ENCODE assay signal across 16 mouse cellular contexts in the genomic region with DNA sequence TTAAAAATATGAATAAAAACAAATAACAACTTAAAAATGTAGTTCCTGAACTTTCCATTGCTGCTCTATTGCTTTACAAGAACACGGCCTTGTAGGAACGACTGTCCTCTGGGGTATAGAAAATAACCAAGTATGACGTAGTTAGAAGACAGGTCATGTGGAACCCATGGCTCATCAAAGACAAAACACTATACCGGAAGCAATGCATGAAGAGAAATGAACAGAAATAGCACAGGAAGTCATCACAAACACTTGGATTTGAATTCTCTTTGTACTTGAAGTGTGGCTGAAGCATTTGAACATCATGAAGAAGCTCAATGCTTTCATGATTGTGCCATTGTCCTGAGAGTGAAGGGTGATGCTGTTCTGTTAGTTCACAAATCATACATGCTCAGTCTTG.
"Had no signal": no experiment of that assay in that cellular context is flagged by ENCODE, and none has a peak within 500 bp of the region (broad histone marks: within the 10 kb centered on the region; RNA-seq: fewer than 3 reads in every experiment).

No protein-coding gene starts in this region.

- H3K27me3 ChIP-seq: neural tube, embryonic 12.5 days; neural tube, embryonic 13.5 days; neural tube, embryonic 15.5 days; stomach, embryonic 15.5 days had no signal

- DNase-seq: retina, postnatal 1 day; right cerebral cortex, adult 18-20 months; right cerebral cortex, postnatal 14 days; right cerebral cortex, postnatal 25 days; right cerebral cortex, postnatal 4 days; spleen, adult 18-20 months; thymus, adult 18-20 months; thymus, adult 2 months; thymus, postnatal 14 days; thymus, postnatal 25 days; thymus, postnatal 36 days; thymus, postnatal 4 days had no signal

- H3K36me3 ChIP-seq: neural tube, embryonic 12.5 days; neural tube, embryonic 13.5 days; neural tube, embryonic 15.5 days; stomach, embryonic 15.5 days had no signal
